Mouse (Mus musculus) olfactory bulb, adult 2 months (tissue): ENCODE results near the gene E130218I03Rik. TPM values are rescaled to one million over a fixed set of nuclear protein-coding genes. Genes with fewer than 3 reads are reported as not detected.

Experiments used
- H3K27ac ChIP-seq: fragments of 200-500 bp; 2 replicates; pipeline ENCODE4 v1.5.1; 2012; ENCODE audit warnings: low read depth, low read length; ENCODE audit not compliant: insufficient read depth
- H3K4me1 ChIP-seq: fragments of 200-500 bp; 2 replicates; pipeline ENCODE4 v1.6.1; 2012; ENCODE audit warnings: low read length; ENCODE audit not compliant: control insufficient read depth, insufficient read depth
- H3K4me3 ChIP-seq: fragments of 200-500 bp; 2 replicates; pipeline ENCODE4 v1.5.1; 2012; ENCODE audit warnings: mild to moderate bottlenecking, low read depth, low read length, moderate library complexity; ENCODE audit not compliant: insufficient read depth
- CTCF ChIP-seq: fragments of 200-500 bp; IDR thresholded peaks from 2 replicates; pipeline ENCODE4 v1.5.1; 2012; ENCODE audit warnings: low read depth, mild to moderate bottlenecking, low read length, moderate library complexity; ENCODE audit not compliant: insufficient read depth
- POLR2A ChIP-seq: fragments of 200-500 bp; IDR thresholded peaks from 2 replicates; pipeline ENCODE4 v1.6.1; 2012; ENCODE audit warnings: mild to moderate bottlenecking, low read depth, low read length, moderate library complexity; ENCODE audit not compliant: insufficient read depth
- WGBS: fragments of 180-500 bp; shearing (Covaris S2); methylation state at CpG from one replicate; pipeline ENCODE4 v1.1.7; 2018; 5-methylcytosine and 5-hydroxymethylcytosine counted together
- polyA plus RNA-seq: library from polyadenylated mRNA; stranded (reverse); fragments of >200 nt; gene quantifications from 2 replicates; pipeline ENCODE4 v1.2.4, GENCODE M21; 2012; ENCODE audit warnings: low replicate concordance; ENCODE audit not compliant: missing spikeins, insufficient read depth, insufficient read length

E130218I03Rik gene
- not detected in 2 replicates for polyA plus RNA-seq

DNA sequence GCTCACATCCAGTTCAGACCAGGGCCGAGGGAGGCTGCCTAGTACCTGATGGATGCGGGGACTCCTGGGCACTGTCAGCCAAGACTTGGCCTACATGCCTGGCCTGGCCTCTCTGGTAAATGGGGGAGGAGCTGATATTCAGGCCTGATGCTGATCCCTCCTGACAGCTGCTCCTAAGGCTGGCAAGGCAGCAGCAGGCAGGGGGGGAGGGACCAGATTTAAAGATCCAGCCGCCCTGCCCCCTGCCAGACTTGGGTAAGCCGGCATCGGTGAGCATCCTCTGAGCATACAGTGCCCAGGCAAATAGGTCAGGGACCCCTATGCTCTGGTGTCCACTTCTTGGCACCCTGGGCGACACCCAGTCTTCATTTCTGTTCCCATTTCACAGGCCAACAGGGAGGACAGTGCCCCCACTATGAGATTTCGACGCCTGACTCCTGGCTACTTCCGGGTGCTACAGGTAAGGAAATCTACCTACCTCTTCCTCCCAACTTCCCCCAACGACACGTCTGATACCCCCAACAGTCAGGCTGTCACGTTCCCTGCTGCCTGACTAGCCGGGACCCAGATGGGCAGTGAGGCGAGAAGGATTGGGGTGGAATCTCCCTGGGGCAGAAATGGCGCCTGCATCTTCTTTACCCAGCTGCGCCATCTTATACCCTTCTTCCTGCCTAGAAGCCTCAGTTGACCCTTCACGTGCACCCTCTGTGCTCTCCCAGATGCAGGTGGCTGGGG lies at the start of gene E130218I03Rik:
E130218I03Rik (plus strand) TSS at position 147 of the 735 bp plus-strand sequence.
- Histone ChIP-seq H3K27ac (no peak within 1 kb of the TSS), H3K4me3 (0 out of 2 replicates have a peak within 1 kb of the TSS, but pooled peaks have one; percentile 82), H3K4me1 (peaks cover 15% of the 10 kb centered on the region)
- TF ChIP-seq POLR2A = no peak
- TF ChIP-seq CTCF = no peak
- WGBS = 93% methylated on average over 17 of the region's 17 CpGs

- TF ChIP-seq POLR2A = no peak
- no peak for TF ChIP-seq CTCF
- WGBS = 75% methylated on average over 2 of the region's 2 CpGs
- no peaks in the 10 kb centered on the region for H3K4me1 ChIP-seq
- no peak overlapping the region for H3K27ac ChIP-seq
- H3K4me3 ChIP-seq = no peak overlapping the region
These were observed 44.1 kb upstream of the E130218I03Rik start for GRCm38 (mm10) chr4:134199371-134199770.

DNA sequence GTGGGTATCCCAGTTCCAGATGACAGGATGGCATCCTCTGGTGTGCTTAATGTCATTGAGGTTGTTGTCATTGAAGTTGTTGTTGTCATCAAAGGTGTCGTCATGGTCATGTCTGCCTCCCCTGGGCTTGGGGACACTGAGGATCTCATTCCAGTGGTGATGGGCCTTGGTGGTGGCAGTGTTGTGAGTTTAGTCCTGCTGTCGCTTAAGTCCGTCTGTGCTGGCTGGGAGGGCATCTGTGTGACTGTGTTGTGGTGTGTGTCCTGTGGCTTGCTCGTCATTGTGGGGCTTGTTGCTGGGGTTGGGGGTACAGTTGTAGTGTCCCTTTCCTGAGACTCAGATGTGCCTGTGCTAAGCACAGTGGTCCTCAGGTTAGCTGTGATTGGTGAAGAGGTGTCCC lies 40.6 kb upstream of the E130218I03Rik start, which contains the start of gene Gm7534:
Gm7534 (minus strand) TSS at position 101 of the 400 bp plus-strand sequence.
- TF ChIP-seq POLR2A (no peak), CTCF (no peak)
- 93% methylated on average over 4 of the region's 4 CpGs for WGBS
- Histone ChIP-seq H3K4me1 (no peaks in the 10 kb centered on the region), H3K27ac (no peak within 1 kb of the TSS), H3K4me3 (no peak within 1 kb of the TSS)

DNA sequence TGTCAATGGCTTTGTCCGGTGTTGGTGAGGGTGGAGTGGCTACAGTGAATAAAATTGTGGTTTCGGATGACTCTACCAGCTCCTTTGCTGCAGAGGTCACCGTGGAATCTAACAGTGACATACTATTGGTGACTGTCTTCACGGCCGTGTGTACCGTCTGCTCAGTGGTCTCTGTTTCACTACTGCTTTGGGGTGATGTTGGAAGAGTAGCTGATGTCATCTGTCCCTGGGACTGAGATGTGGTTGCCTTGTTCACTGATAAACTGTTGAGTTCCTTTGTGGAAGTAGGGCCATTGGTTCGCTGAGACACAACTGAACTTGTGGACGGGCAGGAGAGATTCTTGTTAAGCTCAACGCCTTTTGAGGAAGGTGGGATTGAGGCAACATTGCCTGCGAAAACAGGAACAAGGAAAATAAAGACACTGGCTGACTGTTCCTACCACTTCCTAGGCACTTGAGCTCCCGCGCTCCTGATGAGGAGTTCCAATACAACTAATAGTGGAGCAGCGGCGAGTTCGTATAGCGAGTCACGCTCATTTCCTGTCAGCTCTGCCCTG lies 40.0 kb upstream of the E130218I03Rik start:
- no peak for TF ChIP-seq POLR2A
- no peak for TF ChIP-seq CTCF
- no peak overlapping the region for H3K4me3 ChIP-seq
- 93% methylated on average over 17 of the region's 17 CpGs for WGBS
- H3K4me1 ChIP-seq = no peaks in the 10 kb centered on the region
- H3K27ac ChIP-seq = no peak overlapping the region

- Histone ChIP-seq H3K4me3 (no peak overlapping the region), H3K27ac (no peak overlapping the region), H3K4me1 (no peaks in the 10 kb centered on the region)
- 69% methylated on average over 6 of the region's 6 CpGs for WGBS
- TF ChIP-seq CTCF (no peak), POLR2A (no peak)
These were observed 36.9 kb upstream of the E130218I03Rik start for GRCm38 (mm10) chr4:134206488-134207053.

- 77% methylated on average over 11 of the region's 11 CpGs for WGBS
- H3K4me3 ChIP-seq = no peak overlapping the region
- TF ChIP-seq CTCF (no peak), POLR2A (no peak)
- H3K4me1 ChIP-seq = no peaks in the 10 kb centered on the region
- no peak overlapping the region for H3K27ac ChIP-seq
These were observed 20.5 kb upstream of the E130218I03Rik start for GRCm38 (mm10) chr4:134222793-134223600.

- H3K4me1 ChIP-seq = no peaks in the 10 kb centered on the region
- no peak within 1 kb of the TSS for H3K27ac ChIP-seq
- 79% methylated on average over 8 of the region's 8 CpGs for WGBS
- H3K4me3 ChIP-seq = no peak within 1 kb of the TSS
- TF ChIP-seq CTCF = no peak
- no peak for TF ChIP-seq POLR2A
These were observed 16.3 kb upstream of the E130218I03Rik start, which contains the start of gene Catsper4 for GRCm38 (mm10) chr4:134227194-134227593. TSS of gene Catsper4 (minus strand) at chr4:134227383.

DNA sequence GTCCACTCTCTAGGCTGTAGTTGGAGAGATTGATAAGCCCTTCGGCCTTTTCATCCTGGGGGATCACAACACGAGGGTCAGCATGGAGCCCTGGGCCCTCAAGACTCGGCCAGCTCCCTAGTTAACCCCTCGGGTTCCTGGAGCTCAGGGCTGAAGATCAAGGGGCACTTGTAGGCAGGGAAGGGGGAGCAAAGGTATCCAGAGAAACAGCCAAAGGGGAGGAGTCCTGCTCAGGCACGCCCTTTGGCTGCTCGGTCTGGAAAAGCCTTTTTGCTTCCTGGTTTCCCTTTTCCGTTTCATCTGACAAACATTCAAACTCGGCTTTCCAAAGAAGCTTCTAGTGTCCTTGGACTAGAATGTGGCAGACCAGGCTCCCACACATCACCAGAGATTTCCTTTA lies 13.0 kb upstream of the E130218I03Rik start:
- 59% methylated on average over 8 of the region's 8 CpGs for WGBS
- Histone ChIP-seq H3K4me1 (no peaks in the 10 kb centered on the region), H3K27ac (no peak overlapping the region), H3K4me3 (no peak overlapping the region)
- TF ChIP-seq POLR2A (no peak), CTCF (no peak)

GRCm38 (mm10) chr4:134234876-134235275 lies 8.6 kb upstream of the E130218I03Rik start:
- Histone ChIP-seq H3K4me1 (peaks cover 9% of the 10 kb centered on the region; the same call in 1 of the 2 replicates), H3K4me3 (no peak overlapping the region), H3K27ac (no peak overlapping the region)
- no peak for TF ChIP-seq CTCF
- TF ChIP-seq POLR2A = no peak
- WGBS = 88% methylated on average over 5 of the region's 5 CpGs
